Comparison of ENCODE assay signal across 8 mouse cellular contexts in the genomic region with DNA sequence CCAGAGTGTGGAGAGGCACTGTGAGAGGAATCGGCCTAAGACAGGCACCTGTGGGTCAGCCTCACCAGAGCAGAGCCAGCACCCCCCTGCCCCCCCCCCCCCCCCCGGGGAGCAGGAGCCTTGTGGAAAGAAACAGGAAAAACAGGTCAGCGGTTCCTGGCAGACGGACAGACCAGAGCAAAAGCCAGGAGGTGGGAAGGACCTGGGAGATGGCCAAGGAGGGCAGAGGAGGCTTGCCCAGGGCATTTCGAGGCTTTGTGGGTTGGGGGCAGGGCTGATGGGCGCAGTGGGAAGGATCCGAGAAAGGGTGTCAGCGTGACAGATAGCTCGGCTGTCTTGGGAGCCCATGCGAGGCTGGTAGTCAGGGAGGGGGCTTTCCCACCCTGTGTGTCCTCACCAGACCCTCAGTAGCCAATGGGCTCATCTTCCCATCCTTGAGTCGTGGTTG. TPM values are rescaled to one million over a fixed set of nuclear protein-coding genes. Genes with fewer than 3 reads are reported as not detected.
DNase-seq lines count a peak whose midpoint lies in the region; ATAC-seq lines count a peak whose summit lies in the region.

No protein-coding gene starts in this region.

- H3K9me3 ChIP-seq in neural tube, embryonic 14.5 days (ENCODE audit: control insufficient read depth, low read length), result no peaks in the 10 kb centered on the region

- peak overlapping the region; percentile 62; the same call in 1 of the 2 replicates for H3K27ac ChIP-seq in neural tube, embryonic 14.5 days (ENCODE audit: low read depth, low read length)

- H3K36me3 ChIP-seq in neural tube, embryonic 14.5 days (ENCODE audit: control insufficient read depth, insufficient read depth, low read length), result peaks cover 69% of the 10 kb centered on the region

- H3K4me3 ChIP-seq in neural tube, embryonic 14.5 days (ENCODE audit: low read depth, low read length), result no peak overlapping the region

- H3K9ac ChIP-seq in neural tube, embryonic 14.5 days (replicated peaks; ENCODE audit: low read depth, low read length), result no peak overlapping the region

- no peaks in the 10 kb centered on the region for H3K27me3 ChIP-seq in neural tube, embryonic 14.5 days (ENCODE audit: control insufficient read depth, insufficient read depth, low read length)

- peak; percentile 60; the same call in 1 of the 2 replicates for ATAC-seq in neural tube, embryonic 14.5 days (ENCODE audit: low read depth)

- H3K4me1 ChIP-seq in neural tube, embryonic 14.5 days (ENCODE audit: control insufficient read depth, insufficient read depth, low read length), result peaks cover 10% of the 10 kb centered on the region; the same call in 1 of the 2 replicates

- 51% methylated on average over 11 of the region's 11 CpGs for WGBS in neural tube, embryonic 14.5 days

- H3K4me2 ChIP-seq in neural tube, embryonic 14.5 days (ENCODE audit: low read depth, low read length), result no peak overlapping the region

- DNase-seq in gastrocnemius, postnatal 25 days, result peak; percentile 46
- no peak for DNase-seq in gastrocnemius, adult 8-10 months (ENCODE audit: low spot score in 2 of 2)
- peak; percentile 70 to 85 for DNase-seq in urinary bladder, postnatal 36 days (ENCODE audit: low spot score in 2 of 2)
- DNase-seq in urinary bladder, postnatal 10 days (ENCODE audit: low spot score), result no peak
- DNase-seq in kidney, adult 8-10 months, result peak; percentile 92 to 94
- DNase-seq in spleen, postnatal 36 days (ENCODE audit: low spot score in 2 of 2), result no peak
- DNase-seq in gastrocnemius, postnatal 4 days (ENCODE audit: low spot score in 2 of 2), result no peak

RNA-seq across cellular contexts. Expression of a gene that starts 31.6 kb away (rescaled TPM):
- total RNA-seq in gastrocnemius, postnatal 25 days (2021), result 10 to 100 TPM; 11.4 to 19.3 TPM
- total RNA-seq in gastrocnemius, adult 8-10 months (2022), result 10 to 100 TPM; 10.5 to 19.6 (median 14.7) TPM
- 0.75 and 1.3 TPM in 2 replicates for polyA plus RNA-seq in neural tube, embryonic 14.5 days (2014; fragmentation: Nextera tagmentation; extraction: Ambion mirVana)
- total RNA-seq in gastrocnemius, postnatal 4 days (2021), result 1 to 10 TPM; 6.9 to 9.3 TPM

Comparison
In these comparisons a context has a peak if more than half of its experiments do, and no peak if none do; other contexts are left out.
1. DNase-seq: peak in gastrocnemius, postnatal 25 days (single experiment), urinary bladder, postnatal 36 days (2 of 2) and kidney, adult 8-10 months (2 of 2); none in gastrocnemius, adult 8-10 months (0 of 2), urinary bladder, postnatal 10 days (single experiment), spleen, postnatal 36 days (0 of 2) and gastrocnemius, postnatal 4 days (0 of 2).